Mouse (Mus musculus) bone marrow macrophage, adult 2 months (primary cell): ENCODE data around the gene Iqcf4.

Experiments
- CTCF ChIP-seq: IDR thresholded peaks from 2 replicates; pipeline ENCODE4 v1.5.1; 2012; ENCODE audit warnings: low read depth, mild to moderate bottlenecking, low read length, moderate library complexity
- POLR2A ChIP-seq: IDR thresholded peaks from 2 replicates; pipeline ENCODE4 v1.6.1; 2012; ENCODE audit warnings: mild to moderate bottlenecking, low read depth, low read length, borderline replicate concordance

DNA sequence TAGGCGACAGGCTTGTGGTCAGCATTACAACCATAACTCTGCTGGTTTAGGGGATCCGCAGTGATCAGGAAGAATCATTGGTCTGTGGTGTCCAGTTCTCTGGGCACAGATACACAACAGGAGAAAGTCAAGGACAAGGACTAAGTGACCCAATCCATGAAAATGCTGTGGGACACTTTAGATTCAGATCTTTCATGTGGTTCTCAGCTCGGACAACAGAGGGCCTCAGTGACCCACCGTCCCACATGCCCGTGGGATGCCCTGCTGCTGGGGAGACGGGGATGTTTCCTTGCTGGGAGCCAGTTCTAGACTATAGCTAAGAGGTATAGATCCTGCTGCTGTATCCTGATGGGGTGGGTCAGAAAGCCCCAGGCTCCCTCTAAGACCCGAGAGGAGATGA is 27.7 kb upstream of the Iqcf4 start:
- TF ChIP-seq CTCF = no peak
- TF ChIP-seq POLR2A = no peak
